Mouse (Mus musculus): ENCODE data around the gene Nadsyn1.

The Nadsyn1 gene

GRCm38 (mm10) chr7:143822375-143823265 lies at the start of gene Nadsyn1, which contains the start of gene Dhcr7:
Gene Nadsyn1, minus strand, starts transcription at chr7:143822849.
Gene Dhcr7, plus strand, starts transcription at chr7:143823145.
- peak; percentile 96 for ATAC-seq (ENCODE audit: low TSS enrichment)

DNA sequence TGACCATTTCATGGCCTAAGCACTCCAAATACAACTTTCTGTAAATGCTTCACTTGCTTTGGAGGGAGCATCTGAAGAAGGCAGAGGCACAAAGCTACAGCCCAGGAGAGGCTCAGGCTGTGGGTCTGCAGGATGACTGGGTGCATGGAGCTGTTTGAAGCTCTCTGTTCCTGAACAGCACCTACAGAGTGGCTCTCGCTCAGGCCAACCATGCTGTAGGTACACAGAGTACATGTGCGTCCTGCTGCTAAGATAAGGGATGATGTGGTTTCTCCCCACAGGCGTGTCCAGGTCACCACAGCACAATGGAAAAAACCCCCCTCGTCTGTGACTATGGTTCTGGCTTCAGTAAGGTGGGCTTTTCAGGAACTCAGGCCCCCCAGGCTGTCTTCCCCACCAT lies 46.2 kb upstream of the Nadsyn1 start:
- ATAC-seq (ENCODE audit: low TSS enrichment): no peak

DNA sequence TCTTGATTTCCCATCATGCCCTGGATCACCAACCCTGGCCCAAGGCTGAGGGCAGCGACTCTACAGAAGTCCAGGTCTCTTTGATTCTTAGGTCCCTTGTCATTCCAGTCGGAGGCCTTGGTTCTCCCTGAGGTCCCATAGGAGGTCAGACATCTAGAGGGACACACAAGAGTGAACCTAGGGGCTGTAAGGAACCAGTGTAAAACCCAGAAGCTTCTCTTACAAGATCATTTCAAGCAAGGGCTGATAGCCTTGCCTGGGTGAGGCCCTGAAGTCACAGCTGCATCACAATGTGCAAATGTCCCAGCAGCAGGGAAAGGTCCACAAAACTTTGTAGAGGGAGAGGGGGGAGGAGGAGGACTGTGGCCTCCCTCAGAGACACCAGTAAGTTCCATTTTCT lies 43.9 kb upstream of the Nadsyn1 start, which contains the start of gene Gm498:
TSS of gene Gm498 (plus strand) at position 301 of the 400 bp plus-strand sequence.
- ATAC-seq (ENCODE audit: low TSS enrichment): no peak

DNA sequence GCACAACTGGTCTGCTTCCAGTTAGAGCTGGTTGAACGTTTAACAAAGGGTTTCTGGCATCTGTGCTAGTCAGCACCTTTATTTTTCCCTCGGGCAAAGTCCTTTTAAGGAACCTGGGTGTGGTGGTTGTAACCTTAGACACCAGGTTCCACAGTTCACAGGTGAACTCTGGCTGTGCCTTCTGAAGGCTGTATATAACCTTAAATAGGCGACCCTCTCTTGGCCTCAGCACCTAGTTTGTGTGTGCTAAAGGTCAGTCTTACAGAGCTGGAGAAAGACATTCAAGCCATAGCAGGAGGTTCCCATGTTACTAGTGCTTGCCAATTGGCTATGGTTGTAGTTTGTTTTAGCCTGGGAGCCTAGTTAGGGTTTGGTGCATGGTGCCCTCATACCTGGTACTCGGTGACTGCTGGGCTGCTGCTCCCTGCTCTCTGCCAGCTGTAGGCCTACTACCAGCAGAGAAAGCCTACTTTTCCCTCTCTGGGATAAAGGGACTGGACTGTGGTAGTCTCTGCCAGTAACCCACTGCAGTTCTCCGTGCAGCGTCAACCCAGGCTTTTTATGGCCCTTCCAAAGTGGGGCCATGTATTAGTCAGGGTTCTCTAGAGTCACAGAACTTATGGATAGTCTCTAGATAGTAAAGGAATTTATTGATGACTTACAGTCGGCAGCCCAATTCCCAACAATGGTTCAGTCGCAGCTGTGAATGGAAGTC lies 26.3 kb upstream of the Nadsyn1 start:
- ATAC-seq (ENCODE audit: low TSS enrichment): no peak

DNA sequence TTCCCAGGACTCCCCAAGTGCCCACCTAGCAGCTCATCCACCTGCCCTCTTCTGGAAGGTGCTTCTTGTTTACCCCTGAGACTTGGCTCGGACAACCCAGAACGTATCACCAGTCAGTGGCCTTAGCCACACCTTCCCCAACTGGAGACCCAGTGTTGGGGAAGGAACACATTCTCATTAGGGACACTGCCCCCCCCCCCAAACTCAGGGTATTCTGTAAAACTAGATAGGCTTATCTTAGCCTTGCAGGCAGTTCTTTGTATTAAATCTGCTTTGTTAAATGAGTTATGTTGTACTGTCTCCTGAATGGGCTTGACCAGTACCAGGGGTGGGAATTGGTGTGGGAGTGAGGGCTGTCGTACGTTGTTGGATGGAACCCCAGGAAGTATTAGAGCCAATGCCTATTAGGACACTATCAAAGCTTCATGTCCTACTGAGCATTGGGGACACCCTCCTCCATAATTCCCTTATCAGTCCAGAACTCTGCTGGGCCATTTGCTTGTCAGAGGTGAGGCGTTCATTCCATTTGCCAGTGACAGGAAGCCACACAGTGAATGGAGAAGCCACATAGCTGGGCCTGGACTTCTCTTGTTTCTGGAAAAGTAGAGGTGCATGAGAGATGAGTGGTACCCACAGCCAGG lies 25.6 kb upstream of the Nadsyn1 start:
- ATAC-seq (ENCODE audit: low TSS enrichment): no peak

DNA sequence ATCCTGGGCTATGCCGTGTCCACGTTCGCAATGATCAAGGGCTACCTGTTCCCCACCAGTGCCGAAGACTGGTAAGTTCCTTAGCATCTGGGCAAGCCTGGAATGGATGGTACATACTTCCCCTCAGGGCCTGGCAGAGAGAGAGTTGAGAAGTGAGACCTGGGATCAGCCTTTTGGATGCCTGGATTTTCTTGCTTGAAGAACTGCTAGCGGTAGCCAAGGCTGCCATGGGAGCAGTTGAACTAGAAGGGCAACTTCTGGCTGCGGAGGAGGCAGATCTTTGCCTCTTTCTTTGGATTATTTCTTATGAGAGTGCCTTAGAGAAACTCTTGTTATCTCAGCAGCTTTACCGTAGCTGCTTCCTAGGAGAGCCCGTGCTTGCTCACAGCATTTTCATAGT lies 18.7 kb upstream of the Nadsyn1 start:
- no peak for ATAC-seq (ENCODE audit: low TSS enrichment)

GRCm38 (mm10) chr7:143840121-143840520 lies 17.5 kb upstream of the Nadsyn1 start:
- no peak for ATAC-seq (ENCODE audit: low TSS enrichment)

GRCm38 (mm10) chr7:143837705-143838358 lies 15.2 kb upstream of the Nadsyn1 start:
- ATAC-seq (ENCODE audit: low TSS enrichment): no peak

GRCm38 (mm10) chr7:143834972-143835371 lies 12.3 kb upstream of the Nadsyn1 start:
- ATAC-seq (ENCODE audit: low TSS enrichment): no peak

DNA sequence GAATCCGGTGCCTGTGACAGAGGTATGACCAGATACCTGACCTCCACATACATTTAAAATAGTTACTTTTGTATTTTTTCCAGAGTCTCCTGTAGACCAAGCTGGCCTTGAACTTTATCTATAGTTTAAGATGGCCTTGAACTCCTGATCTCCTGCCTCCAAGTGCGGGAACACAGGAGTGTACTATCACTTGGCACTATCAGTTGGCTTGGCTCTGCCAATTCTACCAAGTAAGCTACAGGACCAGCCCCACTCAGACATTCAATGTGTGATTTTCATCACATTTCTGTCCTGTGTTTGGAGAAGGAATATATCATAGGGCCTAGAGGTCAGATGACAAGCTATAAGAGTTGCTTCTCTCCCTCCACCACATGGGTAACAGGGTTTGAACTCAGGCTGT lies 11.7 kb upstream of the Nadsyn1 start:
- ATAC-seq (ENCODE audit: low TSS enrichment): no peak

DNA sequence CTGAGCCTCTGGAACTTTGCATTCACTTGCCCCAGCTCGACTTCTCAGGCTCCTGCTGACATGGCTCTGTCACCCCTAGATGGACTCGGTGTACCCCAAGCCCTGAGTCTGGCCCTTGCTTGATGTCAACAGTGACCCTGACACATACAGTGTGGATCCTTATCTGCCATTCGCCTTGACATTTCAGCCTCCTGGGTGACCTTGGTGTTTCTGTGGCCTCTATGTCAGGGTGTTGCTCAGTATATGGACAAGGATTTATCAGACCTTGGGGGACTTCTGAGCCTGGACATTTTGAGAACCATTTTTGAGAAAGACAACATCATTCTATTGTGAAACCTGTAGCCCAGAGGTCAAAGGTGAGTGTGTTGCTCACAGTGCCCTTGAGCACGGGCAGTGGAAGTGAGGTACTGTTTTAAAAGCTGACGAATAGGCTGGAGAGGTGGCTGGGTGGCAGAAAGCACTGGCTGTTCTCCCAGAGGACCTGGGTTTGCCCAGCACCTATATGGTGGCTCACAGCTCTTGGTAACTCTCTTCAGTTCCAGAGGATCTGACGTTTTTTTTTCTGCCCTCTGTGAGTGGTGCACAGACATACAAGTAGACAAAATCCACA lies 11.0 kb upstream of the Nadsyn1 start:
- ATAC-seq (ENCODE audit: low TSS enrichment): no peak

GRCm38 (mm10) chr7:143832611-143833010 lies 10.0 kb upstream of the Nadsyn1 start:
- ATAC-seq (ENCODE audit: low TSS enrichment): no peak

DNA sequence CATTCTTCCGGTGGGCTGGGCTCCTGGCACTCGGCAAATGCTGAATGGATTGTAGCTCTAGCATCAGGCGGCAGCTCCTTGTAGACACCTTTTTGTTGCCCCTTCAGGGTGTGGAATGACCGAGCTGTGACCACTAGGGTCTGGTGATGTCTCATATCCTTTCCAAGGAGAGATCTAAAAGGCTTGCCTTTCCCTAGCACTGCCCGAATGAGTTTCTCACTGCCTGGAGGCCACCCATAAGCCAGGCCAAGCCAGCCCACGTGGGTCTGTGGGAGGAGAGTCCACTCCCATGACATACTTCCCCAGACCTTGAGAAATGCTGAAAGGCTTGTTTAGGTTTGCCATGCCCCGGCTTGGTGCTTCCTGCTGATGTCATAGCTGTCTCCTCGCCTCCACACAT lies 9.5 kb upstream of the Nadsyn1 start:
- no peak for ATAC-seq (ENCODE audit: low TSS enrichment)

GRCm38 (mm10) chr7:143830399-143830798 lies 7.8 kb upstream of the Nadsyn1 start:
- ATAC-seq (ENCODE audit: low TSS enrichment): 0 out of 2 replicates have a peak, but pooled peaks have one; percentile 0

DNA sequence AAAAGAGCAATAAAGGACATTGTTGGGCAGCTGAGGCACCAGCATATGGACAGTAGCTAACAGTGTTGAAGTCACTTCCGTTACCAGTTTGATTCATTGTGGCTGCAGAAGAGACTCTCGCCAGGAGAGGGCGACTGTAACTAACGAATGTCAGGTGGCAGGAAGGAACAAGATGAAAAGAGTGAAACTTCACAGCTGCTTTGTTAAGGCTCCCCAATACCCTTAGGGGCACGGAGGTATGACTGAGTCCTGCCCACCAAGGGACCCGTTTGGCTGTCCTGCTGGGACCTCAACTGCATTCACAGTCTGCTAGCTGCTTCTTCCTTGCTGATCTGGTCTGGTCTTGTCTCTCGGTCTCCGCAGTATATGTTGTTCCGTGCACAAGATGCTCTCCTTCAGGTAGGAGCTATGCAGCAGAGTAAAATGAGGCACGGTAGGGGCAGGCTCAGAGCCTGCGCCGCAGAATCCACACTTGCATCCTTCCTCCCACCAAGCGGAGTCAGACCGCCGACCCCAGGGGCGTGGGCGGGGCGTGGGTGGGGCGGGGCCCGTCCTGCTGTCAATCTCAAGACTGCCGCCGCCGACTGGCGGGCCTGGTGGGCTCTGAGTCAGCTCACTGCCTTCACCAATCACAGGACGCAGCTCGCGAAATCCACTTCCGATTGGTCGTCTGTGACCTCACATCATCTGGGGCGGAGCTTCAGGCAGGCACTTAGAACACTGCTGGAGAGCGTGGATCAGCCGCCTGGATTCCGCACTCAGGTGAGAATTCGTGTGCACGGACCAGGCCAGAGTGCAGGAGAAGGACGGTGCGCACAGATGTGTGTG lies 7.1 kb upstream of the Nadsyn1 start:
- ATAC-seq (ENCODE audit: low TSS enrichment): peak; percentile 97

GRCm38 (mm10) chr7:143826985-143827384 lies 4.3 kb upstream of the Nadsyn1 start:
- ATAC-seq (ENCODE audit: low TSS enrichment): no peak

DNA sequence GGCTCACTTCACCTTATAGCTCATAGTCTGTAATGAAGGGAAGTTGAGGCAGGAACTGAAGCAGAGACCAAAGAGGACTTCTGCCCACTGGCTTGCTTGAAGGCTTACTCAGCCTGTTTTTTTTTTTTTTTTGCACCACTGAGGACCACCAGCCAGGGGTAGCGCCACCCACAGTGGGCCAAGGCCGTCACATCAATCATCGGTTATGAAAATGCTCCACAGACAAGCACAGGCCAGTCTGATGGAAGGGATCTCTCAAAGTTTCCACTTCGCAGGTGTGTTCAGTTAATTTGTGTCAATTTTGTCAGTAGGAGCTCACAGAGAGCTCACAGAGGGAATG lies 587 bp upstream of the Nadsyn1 start:
- ATAC-seq (ENCODE audit: low TSS enrichment): no peak; the same call in 1 of the 2 replicates

DNA sequence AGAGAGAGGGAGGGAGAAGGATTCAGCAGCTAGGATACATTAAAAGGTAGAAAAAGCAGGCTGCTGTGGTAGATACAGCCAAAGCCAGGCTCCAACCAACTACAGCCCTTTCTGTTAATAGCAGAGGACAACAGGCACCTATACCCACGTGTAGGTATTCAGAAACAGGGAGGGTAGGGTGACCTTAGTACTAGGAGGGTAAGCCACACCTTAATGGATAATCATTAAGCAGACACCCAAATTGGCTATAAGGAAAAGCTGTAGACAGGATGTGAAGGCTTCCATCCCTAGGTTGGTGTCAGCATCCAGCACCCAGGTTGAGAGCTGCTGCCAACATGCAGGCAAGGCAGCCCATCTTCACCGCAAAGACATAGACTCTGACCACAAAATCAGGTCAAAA lies 1.4 kb downstream of the Nadsyn1 start:
- no peak for ATAC-seq (ENCODE audit: low TSS enrichment)

GRCm38 (mm10) chr7:143819201-143819600 lies 3.4 kb downstream of the Nadsyn1 start:
- ATAC-seq (ENCODE audit: low TSS enrichment): no peak

GRCm38 (mm10) chr7:143808909-143809308 lies 13.7 kb downstream of the Nadsyn1 start:
- no peak for ATAC-seq (ENCODE audit: low TSS enrichment)
